Mouse (Mus musculus) heart, embryonic 13.5 days (tissue): Measurements from ENCODE around the gene E330017A01Rik. TPM values are rescaled to one million over a fixed set of nuclear protein-coding genes. Genes with fewer than 3 reads are reported as not detected.
"Not testable (repeated sequence)": the region's sequence is repeated elsewhere in the genome, so short reads cannot be mapped to it uniquely, and the experiment has no call there.

Experiments
- ATAC-seq: fragments of 200-750 bp; cut with Nextera tagmentation; 2 replicates; pipeline ENCODE4 v1.8.0; 2017; ENCODE audit warnings: moderate TSS enrichment; ENCODE audit not compliant: insufficient number of reproducible peaks, low FRiP score, low TSS enrichment; ENCODE audit errors: extremely low read depth
- H3K27ac ChIP-seq: fragments of 300-500 bp; sonication (generic); replicated peaks from 2 replicates; pipeline ENCODE4 v1.5.1; 2015; ENCODE audit warnings: moderate library complexity, mild to moderate bottlenecking, inconsistent platforms
- H3K27me3 ChIP-seq: fragments of 300-500 bp; sonication (generic); replicated peaks from 2 replicates; pipeline ENCODE4 v1.6.1; 2015; ENCODE audit warnings: mild to moderate bottlenecking, inconsistent platforms
- H3K36me3 ChIP-seq: fragments of 300-500 bp; sonication (generic); 2 replicates; pipeline ENCODE4 v1.6.1; 2015; ENCODE audit warnings: mild to moderate bottlenecking, inconsistent platforms
- H3K4me1 ChIP-seq: fragments of 300-500 bp; sonication (generic); 2 replicates; pipeline ENCODE4 v1.6.1; 2015; ENCODE audit warnings: inconsistent platforms
- H3K4me2 ChIP-seq: fragments of 300-500 bp; sonication (generic); 2 replicates; pipeline ENCODE4 v1.6.1; 2015; ENCODE audit warnings: inconsistent platforms, mild to moderate bottlenecking, moderate library complexity
- H3K4me3 ChIP-seq: fragments of 300-500 bp; sonication (generic); 2 replicates; pipeline ENCODE4 v1.5.1; 2015; ENCODE audit warnings: moderate library complexity, mild to moderate bottlenecking, inconsistent platforms
- H3K9ac ChIP-seq: fragments of 300-500 bp; sonication (generic); 2 replicates; pipeline ENCODE4 v1.6.1; 2015; ENCODE audit warnings: inconsistent platforms, mild to moderate bottlenecking, moderate library complexity
- H3K9me3 ChIP-seq: fragments of 300-500 bp; sonication (generic); 2 replicates; pipeline ENCODE4 v1.6.1; 2016; ENCODE audit warnings: inconsistent platforms
- WGBS: fragments of 180-500 bp; shearing (Covaris S2); methylation state at CpG from one replicate; pipeline ENCODE4 v1.1.7; 2015; ENCODE audit warnings: mixed read lengths; 5-methylcytosine and 5-hydroxymethylcytosine counted together
- polyA plus RNA-seq: library from polyadenylated mRNA; unstranded; fragments of >200 nt; fragmentation: Nextera tagmentation; extraction: Ambion mirVana; gene quantifications from 2 replicates; pipeline ENCODE4 v1.2.1, GENCODE M21; 2015

Gene E330017A01Rik
- polyA plus RNA-seq, 1 experiment from 2014 or later: not detected

GRCm38 (mm10) chr16:58673811-58674410 lies 35.4 kb upstream of the E330017A01Rik start:
- Histone ChIP-seq H3K9me3 (no peaks in the 10 kb centered on the region), H3K9ac (no peak overlapping the region), H3K27me3 (no peaks in the 10 kb centered on the region), H3K4me2 (peak overlapping the region; percentile 91; the same call in 1 of the 2 replicates), H3K4me3 (no peak overlapping the region), H3K4me1 (peaks cover 38% of the 10 kb centered on the region), H3K27ac (no peak overlapping the region), H3K36me3 (peaks cover 60% of the 10 kb centered on the region)
- no peak for ATAC-seq
- 90% methylated on average over 15 of the region's 15 CpGs for WGBS

- H3K9ac ChIP-seq: no peak overlapping the region
- H3K36me3 ChIP-seq: peaks cover 47% of the 10 kb centered on the region
- no peak for ATAC-seq
- H3K27ac ChIP-seq: no peak overlapping the region
- H3K4me3 ChIP-seq: peak overlapping the region; percentile 97
- WGBS: 77% methylated on average over 13 of the region's 13 CpGs
- no peaks in the 10 kb centered on the region for H3K9me3 ChIP-seq
- peaks cover 40% of the 10 kb centered on the region for H3K4me1 ChIP-seq
- H3K4me2 ChIP-seq: peak overlapping the region; percentile 91
- no peaks in the 10 kb centered on the region for H3K27me3 ChIP-seq
Measured at GRCm38 (mm10) chr16:58672396-58672795, 33.9 kb upstream of the E330017A01Rik start.

GRCm38 (mm10) chr16:58671212-58671985 lies 32.9 kb upstream of the E330017A01Rik start:
- ATAC-seq: no peak
- H3K27ac ChIP-seq: peak overlapping the region; percentile 91; the same call in 1 of the 2 replicates
- H3K36me3 ChIP-seq: peaks cover 40% of the 10 kb centered on the region
- H3K4me2 ChIP-seq: peak overlapping the region; percentile 91
- H3K9ac ChIP-seq: peak overlapping the region; percentile 94
- WGBS: 61% methylated on average over 8 of the region's 8 CpGs
- H3K9me3 ChIP-seq: no peaks in the 10 kb centered on the region
- H3K27me3 ChIP-seq: no peaks in the 10 kb centered on the region
- H3K4me1 ChIP-seq: peaks cover 35% of the 10 kb centered on the region
- peak overlapping the region; percentile 97 for H3K4me3 ChIP-seq

GRCm38 (mm10) chr16:58670643-58671042 lies 32.1 kb upstream of the E330017A01Rik start:
- no peak; the same call in 1 of the 2 replicates for ATAC-seq
- under 1% methylated on average over 25 of the region's 25 CpGs for WGBS

GRCm38 (mm10) chr16:58669917-58670630 lies 31.5 kb upstream of the E330017A01Rik start, which contains the start of gene Cpox:
Gene Cpox, plus strand, starts transcription at chr16:58670292.
- peak; percentile 96 for ATAC-seq
- H3K4me2 ChIP-seq: peak within 1 kb of the TSS; percentile 91
- WGBS: under 1% methylated on average over 51 of the region's 51 CpGs
- peaks cover 28% of the 10 kb centered on the region for H3K36me3 ChIP-seq
- peak within 1 kb of the TSS; percentile 97 for H3K4me3 ChIP-seq
- H3K27ac ChIP-seq: peak within 1 kb of the TSS; percentile 91
- no peaks in the 10 kb centered on the region for H3K27me3 ChIP-seq
- peaks cover 30% of the 10 kb centered on the region for H3K4me1 ChIP-seq
- H3K9ac ChIP-seq: peak within 1 kb of the TSS; percentile 94
- no peaks in the 10 kb centered on the region for H3K9me3 ChIP-seq

More at GRCm38 (mm10) chr16:58670643-58671042, 32.1 kb upstream of the E330017A01Rik start:
- no peaks in the 10 kb centered on the region for H3K27me3 ChIP-seq
- H3K9me3 ChIP-seq: no peaks in the 10 kb centered on the region
- H3K36me3 ChIP-seq: peaks cover 33% of the 10 kb centered on the region
- peak overlapping the region; percentile 91 for H3K4me2 ChIP-seq
- peak overlapping the region; percentile 94 for H3K9ac ChIP-seq
- peak overlapping the region; percentile 97 for H3K4me3 ChIP-seq
- H3K4me1 ChIP-seq: peaks cover 30% of the 10 kb centered on the region
- H3K27ac ChIP-seq: peak overlapping the region; percentile 91

GRCm38 (mm10) chr16:58669264-58669663 lies 30.7 kb upstream of the E330017A01Rik start:
- 9% methylated on average over 5 of the region's 5 CpGs for WGBS
- H3K9me3 ChIP-seq: no peaks in the 10 kb centered on the region
- peak overlapping the region; percentile 97 for H3K4me3 ChIP-seq
- no peaks in the 10 kb centered on the region for H3K27me3 ChIP-seq
- peaks cover 20% of the 10 kb centered on the region for H3K36me3 ChIP-seq
- peak overlapping the region; percentile 91 for H3K27ac ChIP-seq
- H3K4me1 ChIP-seq: peaks cover 30% of the 10 kb centered on the region
- no peak for ATAC-seq
- peak overlapping the region; percentile 94 for H3K9ac ChIP-seq
- H3K4me2 ChIP-seq: peak overlapping the region; percentile 91

- Histone ChIP-seq H3K9ac (no peak overlapping the region; the same call in 1 of the 2 replicates), H3K27ac (peak overlapping the region; percentile 91)
- WGBS: 59% methylated on average over 3 of the region's 3 CpGs
Measured at GRCm38 (mm10) chr16:58668586-58668985, 30.0 kb upstream of the E330017A01Rik start.

GRCm38 (mm10) chr16:58666681-58667080 lies 28.1 kb upstream of the E330017A01Rik start:
- H3K4me1 ChIP-seq: peaks cover 25% of the 10 kb centered on the region
- not testable (repeated sequence) for ATAC-seq, H3K27ac ChIP-seq, H3K4me2 ChIP-seq, H3K9me3 ChIP-seq, H3K4me3 ChIP-seq, H3K27me3 ChIP-seq, H3K36me3 ChIP-seq, H3K9ac ChIP-seq
- WGBS: 83% methylated on average over 3 of the region's 3 CpGs

More at GRCm38 (mm10) chr16:58668586-58668985, 30.0 kb upstream of the E330017A01Rik start:
- no peak overlapping the region for H3K4me3 ChIP-seq
- peaks cover 30% of the 10 kb centered on the region for H3K4me1 ChIP-seq
- H3K9me3 ChIP-seq: no peaks in the 10 kb centered on the region
- no peaks in the 10 kb centered on the region for H3K27me3 ChIP-seq
- peaks cover 14% of the 10 kb centered on the region for H3K36me3 ChIP-seq
- peak overlapping the region; percentile 91 for H3K4me2 ChIP-seq
- no peak for ATAC-seq

GRCm38 (mm10) chr16:58665137-58665536 lies 26.6 kb upstream of the E330017A01Rik start:
- not testable (repeated sequence) for ATAC-seq, H3K9me3 ChIP-seq, H3K36me3 ChIP-seq, H3K27ac ChIP-seq, H3K4me3 ChIP-seq, H3K4me2 ChIP-seq, H3K9ac ChIP-seq, H3K27me3 ChIP-seq
- H3K4me1 ChIP-seq: peaks cover 16% of the 10 kb centered on the region

- 78% methylated on average over 2 of the region's 2 CpGs for WGBS
- no peak overlapping the region for H3K27ac ChIP-seq
- H3K9ac ChIP-seq: no peak overlapping the region
- H3K36me3 ChIP-seq: no peaks in the 10 kb centered on the region
- no peaks in the 10 kb centered on the region for H3K27me3 ChIP-seq
- peaks cover 5% of the 10 kb centered on the region for H3K4me1 ChIP-seq
- no peak overlapping the region for H3K4me2 ChIP-seq
- no peak overlapping the region for H3K4me3 ChIP-seq
- no peak for ATAC-seq
- H3K9me3 ChIP-seq: no peaks in the 10 kb centered on the region
Measured at GRCm38 (mm10) chr16:58663816-58664215, 25.3 kb upstream of the E330017A01Rik start.

GRCm38 (mm10) chr16:58663021-58663420 lies 24.5 kb upstream of the E330017A01Rik start:
- H3K4me2 ChIP-seq: no peak overlapping the region
- no peak overlapping the region for H3K9ac ChIP-seq
- no peaks in the 10 kb centered on the region for H3K27me3 ChIP-seq
- no peaks in the 10 kb centered on the region for H3K4me1 ChIP-seq
- 62% methylated on average over 5 of the region's 5 CpGs for WGBS
- no peak overlapping the region for H3K27ac ChIP-seq
- ATAC-seq: no peak
- H3K9me3 ChIP-seq: no peaks in the 10 kb centered on the region
- no peaks in the 10 kb centered on the region for H3K36me3 ChIP-seq
- H3K4me3 ChIP-seq: no peak overlapping the region
